Mouse (Mus musculus) thymus, postnatal 25 days (tissue): Measurements from ENCODE around the gene Zswim1.
"Not testable (repeated sequence)": the region's sequence is repeated elsewhere in the genome, so short reads cannot be mapped to it uniquely, and the experiment has no call there.

Source experiments
- DNase-seq: peaks from one replicate; pipeline ENCODE4 v3.0.0; 2022

Zswim1 gene

DNA sequence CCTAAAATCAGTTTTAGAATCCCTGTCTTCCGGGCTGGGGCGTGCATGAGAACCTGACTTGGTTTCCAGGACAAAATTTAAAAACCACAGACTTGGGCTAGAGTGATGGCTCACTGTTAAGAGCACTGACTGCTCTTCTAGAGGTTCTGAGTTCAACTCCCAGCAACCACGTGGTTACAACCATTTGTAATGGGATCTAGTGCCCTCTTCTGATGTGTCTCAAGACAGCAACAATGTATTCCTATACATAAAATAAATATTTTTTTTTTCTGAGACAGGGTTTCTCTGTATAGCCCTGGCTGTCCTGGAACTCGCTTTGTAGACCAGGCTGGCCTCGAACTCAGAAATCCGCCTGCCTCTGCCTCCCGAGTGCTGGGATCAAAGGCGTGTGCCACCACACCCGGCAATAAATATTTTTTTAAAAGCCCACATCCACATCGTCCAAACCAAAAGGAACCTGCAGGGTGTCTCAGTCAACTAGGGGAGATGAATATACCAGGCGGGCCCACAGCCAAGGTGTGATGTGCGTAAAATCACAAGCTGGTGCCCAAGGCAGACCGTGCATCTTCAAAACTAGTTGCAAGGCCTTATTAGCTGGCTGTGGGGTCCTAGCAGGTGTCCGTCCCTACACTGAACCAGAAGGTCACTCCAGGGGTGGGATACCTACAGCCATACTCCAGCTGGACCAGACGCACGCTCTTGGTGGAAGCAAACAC, 9.7 kb downstream of the Zswim1 start:
- no peak for DNase-seq

DNA sequence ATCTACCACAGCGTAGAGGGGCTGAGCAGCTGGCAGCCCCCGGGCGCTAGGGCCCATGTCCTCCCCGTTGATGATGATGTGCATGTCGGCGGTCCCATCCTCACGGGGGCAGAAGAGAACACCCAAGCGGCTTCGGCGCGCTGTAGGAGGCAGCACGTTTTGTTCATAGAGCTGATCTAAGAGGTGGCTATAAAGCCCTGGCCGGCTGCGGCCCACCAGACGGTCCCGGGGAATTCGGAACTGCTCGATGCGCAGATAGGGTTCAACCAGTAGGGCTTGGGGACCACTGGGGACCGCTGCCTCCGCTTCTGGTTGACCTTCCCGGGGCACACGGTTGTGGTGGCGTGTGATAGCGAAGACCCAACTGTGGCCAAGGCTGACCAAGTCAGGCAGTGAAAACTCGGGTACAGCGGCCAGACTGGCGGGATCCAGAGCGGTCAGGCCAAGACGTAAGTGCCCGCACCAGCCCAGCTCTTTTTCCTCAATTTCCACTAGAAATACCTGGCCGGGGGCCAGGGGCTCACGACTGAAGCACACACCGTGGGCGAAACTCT, 10.3 kb downstream of the Zswim1 start, which contains the start of gene Ctsa:
Ctsa (plus strand) TSS at position 126 of the 554 bp plus-strand sequence.
- DNase-seq, result peak; percentile 81

DNA sequence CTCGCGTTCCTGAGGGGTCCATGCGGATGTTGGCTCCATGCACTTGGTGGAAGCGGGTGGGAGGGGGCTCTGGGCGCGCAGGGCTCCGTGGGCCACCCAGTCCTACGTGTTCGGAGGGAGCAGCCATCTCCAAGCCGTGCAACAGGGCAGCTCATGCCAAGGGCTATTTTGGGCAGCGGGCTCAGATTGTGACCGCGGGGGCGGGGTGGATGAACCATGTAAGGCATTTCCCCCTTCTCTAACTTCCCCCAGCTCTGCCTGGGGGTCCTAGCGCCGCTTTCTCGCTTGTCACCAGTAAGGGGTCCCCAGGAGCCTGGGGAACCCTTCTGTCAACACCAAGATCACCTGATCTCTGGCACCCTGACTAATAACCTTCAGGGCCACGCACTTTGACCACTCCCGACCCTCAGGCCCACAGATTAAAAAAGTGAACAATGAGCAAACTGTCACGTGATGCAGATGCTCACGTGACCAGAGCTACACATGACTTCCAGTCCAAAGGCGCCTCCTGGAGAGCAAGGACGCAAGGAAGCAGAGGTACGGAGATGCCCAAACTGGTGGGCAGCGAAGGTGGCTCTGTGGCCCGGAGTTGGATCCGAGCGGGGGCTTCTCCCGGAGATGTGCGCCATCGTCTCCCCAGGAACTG, 11.0 kb downstream of the Zswim1 start, which contains the start of gene Neurl2:
Neurl2 (minus strand) TSS at position 143 of the 646 bp plus-strand sequence.
- peak; percentile 88 for DNase-seq

DNA sequence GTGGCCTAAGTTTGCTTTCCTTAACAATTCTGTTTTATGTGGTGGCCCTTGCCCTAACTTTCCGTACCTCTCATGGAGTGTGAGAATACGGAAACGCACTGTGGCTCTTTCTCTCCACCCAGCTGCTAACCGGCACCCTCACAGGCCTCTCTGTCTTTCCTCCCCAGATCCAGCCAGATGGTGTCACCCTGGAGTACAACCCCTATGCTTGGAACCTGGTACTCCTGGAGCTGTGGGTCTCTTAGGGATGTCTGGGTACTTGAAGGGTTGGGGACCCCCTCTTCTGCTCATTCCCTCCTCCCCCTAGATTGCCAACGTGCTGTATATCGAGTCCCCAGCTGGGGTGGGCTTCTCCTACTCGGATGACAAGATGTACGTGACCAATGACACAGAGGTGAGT, 12.0 kb downstream of the Zswim1 start:
- peak; percentile 49 for DNase-seq

DNA sequence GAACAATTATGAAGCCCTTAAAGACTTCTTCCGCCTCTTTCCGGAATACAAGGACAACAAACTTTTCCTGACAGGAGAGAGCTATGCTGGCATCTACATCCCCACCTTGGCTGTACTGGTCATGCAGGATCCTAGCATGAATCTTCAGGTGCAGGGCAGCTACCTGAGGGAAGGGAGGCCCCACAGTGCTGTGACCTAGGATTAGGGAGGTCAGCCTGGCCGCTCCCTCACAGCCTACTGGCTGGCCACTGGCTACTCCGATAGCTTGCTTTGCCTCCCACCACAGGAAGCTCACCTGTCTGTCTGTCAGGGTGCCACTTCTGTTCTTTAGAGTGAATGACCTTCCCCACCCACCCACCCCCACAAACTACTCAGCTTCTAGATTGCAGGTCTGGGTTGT, 12.7 kb downstream of the Zswim1 start:
- DNase-seq, result no peak

DNA sequence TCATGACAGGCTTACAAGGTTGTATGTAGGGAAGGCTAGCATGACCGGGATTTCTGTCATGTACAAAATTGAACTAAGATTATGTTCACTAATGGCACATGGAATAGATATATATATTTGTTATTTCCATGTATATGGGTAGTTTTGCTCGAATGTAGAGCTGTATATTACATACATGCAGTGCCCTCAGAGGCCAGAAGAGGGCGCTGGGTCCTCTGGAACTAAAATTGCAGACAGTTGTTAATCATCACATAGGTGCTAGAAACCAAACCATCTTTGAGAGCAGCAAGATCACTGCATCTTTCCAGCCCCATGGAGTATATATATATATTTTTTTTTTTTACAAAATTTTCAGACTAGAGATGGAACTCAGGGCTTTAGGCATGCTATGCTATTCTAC, 23.3 kb downstream of the Zswim1 start:
- peak; percentile 31 for DNase-seq

DNA sequence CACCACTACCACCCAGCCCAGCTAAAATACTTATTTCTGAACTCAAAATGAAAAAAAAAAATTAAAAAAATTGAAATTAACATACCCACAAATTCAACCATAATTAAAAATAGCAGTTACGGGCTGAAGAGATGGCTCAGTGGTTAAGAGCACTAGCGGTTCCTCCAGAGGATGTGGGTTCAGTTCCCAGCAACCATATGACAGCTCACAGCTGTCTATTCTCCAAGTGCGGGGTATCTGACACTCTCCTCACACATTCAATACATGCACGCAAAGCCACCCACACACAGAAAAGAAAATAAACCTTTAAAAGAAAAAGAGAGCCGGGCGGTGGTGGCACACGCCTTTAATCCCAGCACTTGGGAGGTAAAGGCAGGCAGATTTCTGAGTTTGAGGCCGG, 27.6 kb downstream of the Zswim1 start:
- peak; percentile 49 for DNase-seq

DNA sequence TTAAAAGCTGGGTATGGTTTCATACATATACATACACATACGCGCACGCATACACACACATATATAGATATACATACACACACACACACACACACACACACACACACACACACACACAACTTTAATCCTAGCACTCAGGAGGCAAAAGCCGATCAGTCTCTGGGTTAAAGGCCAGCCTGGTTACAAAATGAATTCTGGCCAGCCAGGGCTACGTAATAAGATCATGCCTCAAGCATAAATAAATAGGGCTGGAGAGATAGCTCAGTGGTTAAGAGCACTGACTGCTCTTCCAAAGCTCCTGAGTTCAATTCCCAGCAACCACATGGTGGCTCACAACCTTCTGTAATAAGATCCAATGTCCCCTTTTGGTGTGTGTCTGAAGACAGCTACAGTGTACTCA, 33.1 kb downstream of the Zswim1 start:
- not testable (repeated sequence) for DNase-seq

DNA sequence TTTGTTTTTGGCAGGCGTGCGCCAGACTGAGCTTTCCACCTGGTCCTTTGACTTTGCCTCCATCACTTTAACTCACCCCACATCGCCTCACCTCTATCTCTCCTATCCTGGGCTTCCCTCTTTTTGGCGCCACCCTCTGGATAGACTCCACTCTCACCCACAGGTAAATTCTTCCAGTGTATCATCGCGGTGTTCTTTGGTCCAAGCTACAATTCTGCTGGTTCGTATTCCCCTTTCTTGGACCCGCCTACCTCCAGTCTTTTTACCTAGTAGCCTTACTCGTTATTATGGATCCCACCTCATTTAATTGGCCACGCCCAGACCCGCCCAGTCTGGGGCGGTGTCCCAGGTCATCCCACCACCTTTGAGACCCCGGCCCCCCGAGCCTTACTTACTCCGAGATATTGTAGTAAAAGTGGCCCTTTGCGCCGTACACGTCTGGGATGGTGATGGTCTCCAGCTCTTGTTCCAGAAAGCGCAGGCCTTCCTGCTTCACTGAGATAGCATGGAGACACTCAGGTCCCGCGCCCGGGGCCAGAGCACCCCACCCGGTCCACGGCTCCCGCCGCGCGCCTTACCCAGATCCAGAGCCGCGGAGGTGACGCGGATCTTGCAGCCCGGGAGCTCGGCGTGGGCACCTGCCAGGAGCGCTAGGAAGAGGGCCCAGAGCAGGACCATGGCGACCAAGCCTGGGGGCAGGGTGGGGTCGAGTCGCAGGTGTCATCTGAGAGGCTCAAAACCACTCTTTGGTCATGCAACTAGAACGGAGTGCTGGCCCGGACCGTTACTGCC, 34.0 kb downstream of the Zswim1 start:
- no peak for DNase-seq

DNA sequence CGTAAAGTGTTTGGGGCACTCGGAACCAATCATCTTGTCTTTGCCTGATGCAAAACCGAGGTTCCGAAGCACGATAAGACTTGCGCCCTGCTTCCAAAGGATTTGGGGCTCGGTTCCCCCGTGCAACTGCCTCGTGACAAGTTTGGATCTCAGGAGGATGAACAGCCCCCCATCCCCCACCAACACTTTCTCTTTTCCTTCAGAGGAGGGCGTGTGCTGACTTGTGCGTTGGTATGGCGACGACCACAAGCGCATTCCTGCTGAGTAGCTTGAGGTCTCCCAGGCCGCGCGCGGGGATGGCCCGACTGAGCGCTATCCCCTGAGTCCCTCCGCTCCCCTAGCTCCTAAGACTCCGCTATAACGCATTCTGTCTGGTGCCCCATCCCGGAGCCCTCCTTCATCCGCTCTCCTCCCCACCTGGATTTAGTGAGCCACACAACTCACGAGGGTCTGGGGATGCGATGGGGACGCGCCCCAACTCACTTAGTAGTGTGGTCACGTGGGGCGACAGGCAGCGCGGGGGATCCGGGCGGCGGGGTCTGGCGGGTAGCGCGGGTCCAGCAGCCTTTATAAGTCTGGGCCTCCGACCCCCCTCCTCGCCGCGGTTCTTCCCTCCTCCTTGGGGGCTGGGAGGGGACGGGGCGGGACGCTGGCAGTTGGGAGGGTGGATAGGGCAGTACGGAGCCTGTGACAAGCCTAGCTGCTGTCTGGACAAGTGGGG, 34.8 kb downstream of the Zswim1 start, which contains the start of gene Pltp:
Pltp (minus strand) TSS at position 611 of the 721 bp plus-strand sequence.
- peak; percentile 26 for DNase-seq

DNA sequence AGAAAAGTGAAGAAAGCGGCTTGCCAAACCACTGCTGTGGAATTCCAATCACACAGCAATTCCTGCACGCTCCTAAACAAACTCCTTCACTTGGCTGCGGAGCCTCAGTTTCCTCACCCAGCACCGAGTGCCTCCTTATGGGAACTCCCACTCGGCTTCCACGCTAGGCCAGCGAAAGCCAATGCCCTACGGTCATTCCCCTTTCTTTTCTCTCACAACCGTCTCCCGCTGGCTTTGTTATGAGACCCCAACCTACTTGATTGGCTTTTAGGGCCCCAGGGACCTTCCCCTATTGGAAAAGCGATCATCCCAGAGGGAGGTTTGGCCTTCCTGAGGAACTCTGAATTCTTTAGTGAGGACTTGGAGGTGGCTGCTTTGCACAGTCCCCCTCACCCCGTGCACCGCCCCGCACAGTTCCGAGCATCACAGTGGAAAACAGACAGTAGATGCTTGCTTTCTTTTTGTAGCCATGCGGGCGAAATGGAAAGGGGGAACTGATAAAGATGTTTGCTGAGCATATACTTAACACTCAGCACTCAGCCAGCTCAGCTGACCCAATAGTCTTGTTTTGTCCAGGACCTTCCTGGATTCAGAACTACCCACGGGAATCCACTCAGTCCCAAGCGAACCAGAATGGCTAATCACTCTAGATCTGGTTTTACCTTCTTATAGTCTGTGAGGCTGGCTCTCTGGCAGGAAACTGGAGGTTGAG, 35.5 kb downstream of the Zswim1 start:
- DNase-seq, result no peak

DNA sequence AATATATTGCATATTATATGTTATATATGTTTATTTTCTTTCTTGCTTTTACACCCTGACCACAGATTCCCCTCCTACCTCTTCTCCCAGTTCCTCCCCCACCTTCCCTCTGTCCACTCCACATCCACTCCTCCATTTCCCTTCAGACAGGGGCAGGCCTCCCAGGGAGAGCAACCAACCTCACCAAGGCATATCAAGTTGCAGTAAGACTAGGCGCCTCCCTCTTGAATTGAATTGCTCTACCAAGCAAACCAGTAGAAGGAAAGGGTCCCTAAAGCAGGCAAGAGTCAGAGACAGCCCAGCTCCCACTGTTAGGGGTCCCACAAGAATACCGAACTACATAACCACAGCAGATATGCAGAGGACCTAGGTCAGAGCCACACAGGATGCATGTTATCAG, 36.7 kb downstream of the Zswim1 start:
- no peak for DNase-seq

DNA sequence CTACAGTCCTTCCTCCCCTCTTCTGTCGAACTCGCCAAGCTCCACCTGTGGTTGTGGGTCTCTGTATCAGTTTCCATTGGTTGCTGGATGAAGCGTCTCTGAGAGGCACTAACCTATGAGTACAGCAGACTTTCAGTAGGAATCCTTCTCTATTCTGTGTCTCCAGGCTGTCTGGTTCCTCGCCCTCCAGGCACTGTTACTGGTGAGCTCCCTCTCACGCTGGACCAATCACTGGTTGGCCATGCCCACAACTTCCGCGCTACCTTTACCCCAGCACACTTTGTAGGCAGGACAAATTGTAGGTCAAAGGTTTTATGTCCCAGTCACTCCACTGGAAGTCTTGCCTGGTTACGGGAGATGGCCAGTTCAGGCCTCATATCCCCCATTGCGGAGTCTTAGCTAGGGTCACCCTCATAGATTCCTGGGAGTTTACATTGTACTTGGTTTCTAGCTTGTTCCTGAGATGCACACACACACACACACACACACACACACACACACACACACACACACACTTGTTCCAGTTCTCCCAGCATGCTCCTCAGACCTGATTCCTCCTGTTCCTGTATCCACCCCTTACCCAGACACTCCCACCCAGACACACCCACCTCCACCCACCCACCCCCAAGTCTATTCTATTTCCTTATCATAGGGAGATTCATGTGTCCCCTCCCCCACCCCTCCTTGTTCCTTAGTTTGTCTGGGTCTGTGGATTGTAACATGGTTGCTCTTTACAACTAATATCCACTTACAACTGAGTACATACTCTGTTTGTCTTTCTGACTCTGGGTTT, 37.4 kb downstream of the Zswim1 start:
- no peak for DNase-seq

DNA sequence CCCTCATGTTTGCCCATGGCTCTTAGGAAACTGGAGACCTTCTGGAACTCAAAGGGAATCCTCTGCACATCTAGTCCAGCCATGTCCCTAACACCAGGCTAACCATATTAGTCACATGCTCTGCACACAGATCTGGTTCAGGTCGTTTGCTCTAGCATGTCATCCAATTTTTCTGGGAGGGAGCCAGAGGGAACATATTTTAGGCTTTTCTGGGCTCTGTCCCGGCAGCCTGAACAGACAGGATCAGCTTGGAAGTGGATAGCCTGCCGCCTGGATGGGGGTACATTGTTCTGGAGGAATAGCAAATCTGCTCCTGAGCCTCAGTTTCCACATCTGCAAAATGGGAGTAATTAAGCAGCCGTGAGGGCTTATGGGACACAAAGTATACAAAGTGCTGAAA, 38.6 kb downstream of the Zswim1 start:
- DNase-seq, result no peak

DNA sequence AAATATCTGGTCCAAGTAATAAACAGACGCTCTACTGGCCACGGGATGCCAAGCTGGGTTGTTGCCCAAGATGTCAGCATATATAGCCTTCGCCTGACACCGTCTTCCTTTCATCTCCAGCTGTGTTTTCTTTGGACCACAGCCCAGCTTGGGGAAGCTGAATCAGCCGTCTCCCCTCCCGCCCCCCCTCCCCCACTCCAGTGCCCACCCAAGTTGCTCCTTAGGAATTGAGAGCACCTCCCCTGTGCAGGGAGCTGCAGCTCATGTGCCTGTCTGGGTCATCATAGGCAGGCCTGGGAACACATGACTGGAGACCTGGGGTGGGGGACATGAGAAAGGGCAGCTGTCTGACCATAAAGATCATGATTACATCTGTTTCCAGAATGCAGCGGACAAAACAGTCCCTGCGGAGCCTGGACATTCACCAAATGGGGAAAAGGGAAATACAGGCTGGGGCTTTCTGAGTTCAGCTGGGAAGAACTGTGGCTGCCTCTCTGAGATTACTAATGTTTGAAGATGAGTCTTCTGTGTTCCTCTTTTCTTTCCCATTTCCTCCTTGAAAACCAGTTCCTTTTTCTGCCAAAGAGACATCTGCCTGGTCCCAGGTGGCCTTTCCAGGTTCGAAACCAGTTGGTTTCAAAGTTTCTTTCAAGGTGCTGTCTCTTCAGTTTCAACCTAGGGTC, 39.8 kb downstream of the Zswim1 start:
- DNase-seq, result no peak

DNA sequence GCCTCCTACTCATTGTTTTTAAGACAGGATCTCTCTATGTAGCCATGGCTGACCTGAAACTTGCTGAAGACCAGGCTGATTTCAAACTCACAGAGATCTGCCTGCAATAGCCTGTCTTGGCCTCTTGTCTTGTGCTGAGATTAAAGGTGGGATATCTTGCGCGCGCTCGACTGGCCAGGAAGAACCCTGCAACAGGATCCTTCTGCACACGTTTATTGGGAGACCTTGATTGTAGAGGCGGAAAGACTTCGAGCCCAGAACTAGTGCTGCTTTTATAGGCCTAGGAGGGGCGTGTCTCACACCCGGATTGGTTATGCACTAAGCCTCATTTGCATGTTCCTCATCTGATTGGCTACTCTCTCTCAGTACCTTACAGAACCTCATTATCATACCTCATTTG, 40.9 kb downstream of the Zswim1 start:
- not testable (repeated sequence) for DNase-seq

DNA sequence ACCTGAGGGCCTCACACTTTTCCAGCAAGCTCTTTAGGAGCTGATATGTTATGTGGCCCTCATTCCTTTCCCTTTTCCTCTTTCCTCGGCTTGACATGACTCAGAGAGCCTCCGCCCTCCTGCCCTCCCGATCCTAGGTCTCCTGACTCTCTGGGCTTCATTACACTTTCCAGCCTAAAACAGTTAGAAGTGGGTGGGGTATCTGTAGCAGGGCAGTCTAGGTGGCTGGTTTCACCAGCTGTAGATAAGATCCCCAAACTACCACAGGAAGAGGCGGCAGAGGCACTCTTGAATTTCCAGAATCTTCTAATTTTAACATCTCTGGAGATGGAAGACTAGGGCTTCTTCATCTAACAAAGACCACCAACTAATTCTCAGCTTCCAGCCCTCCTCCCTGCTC, 42.1 kb downstream of the Zswim1 start:
- no peak for DNase-seq

DNA sequence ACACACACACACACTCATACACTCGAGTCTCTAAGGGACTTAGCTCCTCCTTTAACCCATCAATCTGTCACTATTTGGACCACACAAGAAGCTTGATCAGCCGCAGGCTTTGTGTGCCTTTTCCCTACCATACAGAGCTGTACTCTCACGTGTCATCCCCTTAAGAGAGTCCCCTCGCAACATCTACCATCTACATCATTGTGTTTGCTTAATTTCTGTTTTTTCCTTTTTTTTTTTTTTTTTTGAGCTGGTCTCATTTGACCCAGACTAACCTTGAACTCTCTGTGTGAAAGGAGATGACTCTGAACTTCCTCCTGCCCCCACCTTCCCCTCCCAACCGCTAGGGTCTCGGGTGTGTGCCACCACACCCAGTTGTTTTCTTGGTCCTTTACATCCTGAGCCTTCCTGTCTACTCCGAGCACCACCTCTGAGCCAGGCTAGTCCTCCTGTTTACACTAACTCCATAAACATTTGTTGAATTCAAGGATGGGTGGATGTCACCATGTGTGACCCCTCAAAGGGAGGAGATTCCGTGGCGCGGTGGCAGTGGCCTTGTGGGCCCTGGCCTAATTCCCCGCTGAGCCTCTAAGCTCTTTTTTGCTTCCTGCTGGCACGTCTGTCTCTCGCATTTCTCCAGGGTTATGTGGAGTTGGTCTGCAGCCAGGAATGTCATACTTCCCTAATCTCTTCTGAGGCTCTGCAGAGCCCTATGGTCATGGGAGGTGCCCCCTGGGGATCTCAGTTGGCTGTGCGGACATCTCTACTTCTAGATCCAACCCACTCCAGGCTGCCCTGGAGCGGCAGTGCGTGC, 44.5 kb downstream of the Zswim1 start:
- DNase-seq, result no peak

DNA sequence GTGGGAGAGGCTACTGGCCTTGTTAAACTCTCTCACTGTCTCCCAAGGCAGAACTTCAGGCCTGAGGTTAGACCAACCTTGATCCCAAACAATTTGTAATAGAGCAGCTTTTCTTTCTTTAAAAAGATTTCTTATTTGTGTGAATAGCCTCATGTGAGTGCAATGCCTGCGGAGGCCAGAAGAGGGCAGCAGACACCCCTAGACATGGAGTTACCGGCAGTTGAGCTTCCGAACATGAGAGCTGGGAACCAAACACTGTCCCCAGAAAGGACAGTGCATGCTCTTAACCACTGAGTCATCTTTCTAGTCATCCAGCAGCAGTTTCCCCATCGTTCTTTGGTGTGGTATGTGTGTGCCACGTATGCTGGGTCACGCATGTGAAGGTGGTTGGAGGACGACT, 45.1 kb downstream of the Zswim1 start:
- DNase-seq, result no peak

DNA sequence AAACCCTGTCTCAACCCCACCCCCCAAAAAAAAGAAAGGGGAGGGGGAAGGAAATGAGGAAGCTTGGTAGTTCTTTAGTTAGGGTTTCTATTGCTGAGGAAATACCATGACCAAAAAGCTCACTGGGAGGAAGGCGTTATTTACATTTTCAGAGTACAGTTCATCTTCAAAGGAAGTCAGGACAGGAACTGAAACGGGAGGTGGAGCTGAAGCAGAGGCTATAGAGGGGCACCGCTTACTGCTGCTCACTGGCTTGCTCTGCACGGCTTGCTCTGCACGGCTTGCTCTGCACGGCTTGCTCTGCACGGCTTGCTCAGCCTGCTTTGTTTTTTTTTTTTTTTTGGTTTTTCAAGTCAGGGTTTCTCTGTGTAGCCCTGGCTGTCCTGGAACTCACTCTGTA, 46.0 kb downstream of the Zswim1 start:
- no peak for DNase-seq
